Mouse (Mus musculus): ENCODE results near the gene Myrip. TPM values are rescaled to one million over a fixed set of nuclear protein-coding genes. Genes with fewer than 3 reads are reported as not detected.
A peak's percentile ranks its signal among the peaks of the same experiment; 100 is the strongest.
"Not testable (repeated sequence)": the region's sequence is repeated elsewhere in the genome, so short reads cannot be mapped to it uniquely, and the experiment has no call there.

Gene Myrip
- polyA plus RNA-seq, 1 experiment from 2014 or later = 2.2 TPM

GRCm38 (mm10) chr9:120377726-120378125 lies 76.4 kb downstream of the Myrip start:
- WGBS = 26% methylated on average over 11 of the region's 11 CpGs

DNA sequence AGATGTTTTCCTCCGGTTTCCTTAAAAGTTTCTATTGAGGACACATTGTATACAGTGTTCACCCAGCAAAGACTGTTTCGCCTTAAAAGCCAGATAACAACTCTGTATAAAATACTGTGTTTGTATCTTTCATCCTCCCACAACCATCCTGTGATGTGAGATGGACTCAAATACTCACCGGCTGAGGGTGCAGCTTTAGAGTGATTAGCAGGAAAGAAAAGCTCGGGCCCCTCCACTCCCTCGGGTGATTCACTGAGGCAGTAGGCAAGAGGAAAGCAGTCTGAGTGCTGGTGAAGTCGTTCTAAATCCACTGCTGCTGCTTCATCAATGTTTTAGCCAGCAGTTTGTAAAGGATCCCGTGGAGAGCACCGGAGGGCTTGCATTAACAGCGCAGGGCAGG lies 93.9 kb downstream of the Myrip start:
- no peaks in the 10 kb centered on the region for H3K27me3 ChIP-seq (replicated peaks; ENCODE audit: control insufficient read depth, insufficient read depth, low read length)

More at GRCm38 (mm10) chr9:120377726-120378125, 76.4 kb downstream of the Myrip start:
- Histone ChIP-seq H3K4me3 (ENCODE audit: low read depth, low read length) (no peak overlapping the region), H3K27me3 (replicated peaks; ENCODE audit: control insufficient read depth, insufficient read depth, low read length) (no peaks in the 10 kb centered on the region), H3K36me3 (ENCODE audit: control insufficient read depth, insufficient read depth, low read length) (no peaks in the 10 kb centered on the region), H3K9ac (ENCODE audit: low read length) (no peak overlapping the region), H3K4me2 (ENCODE audit: low read length) (no peak overlapping the region), H3K9me3 (ENCODE audit: control insufficient read depth, low read length) (no peaks in the 10 kb centered on the region), H3K4me1 (replicated peaks; ENCODE audit: control insufficient read depth, insufficient read depth, low read length) (no peaks in the 10 kb centered on the region), H3K27ac (ENCODE audit: low read depth) (no peak overlapping the region)
- DNase-seq (ENCODE audit: low spot score) (peak; percentile 75), ATAC-seq (replicated peaks; ENCODE audit: low FRiP score, low TSS enrichment, low read depth) (no peak; the same call in 1 of the 2 replicates)

GRCm38 (mm10) chr9:120396579-120397185 lies 95.4 kb downstream of the Myrip start:
- no peak overlapping the region for H3K4me2 ChIP-seq (ENCODE audit: low read length)
- no peak for ATAC-seq (replicated peaks; ENCODE audit: low FRiP score, low TSS enrichment, low read depth)
- no peaks in the 10 kb centered on the region for H3K9me3 ChIP-seq (ENCODE audit: control insufficient read depth, low read length)
- no peak for DNase-seq (ENCODE audit: low spot score)
- no peak overlapping the region for H3K9ac ChIP-seq (ENCODE audit: low read length)
- no peak overlapping the region for H3K27ac ChIP-seq (ENCODE audit: low read depth)
- H3K27me3 ChIP-seq (replicated peaks; ENCODE audit: control insufficient read depth, insufficient read depth, low read length) = no peaks in the 10 kb centered on the region
- no peaks in the 10 kb centered on the region for H3K4me1 ChIP-seq (replicated peaks; ENCODE audit: control insufficient read depth, insufficient read depth, low read length)
- WGBS = 91% methylated on average over 7 of the region's 7 CpGs
- no peaks in the 10 kb centered on the region for H3K36me3 ChIP-seq (ENCODE audit: control insufficient read depth, insufficient read depth, low read length)
- no peak overlapping the region for H3K4me3 ChIP-seq (ENCODE audit: low read depth, low read length)

More for the DNA sequence above, 93.9 kb downstream of the Myrip start:
- Histone ChIP-seq H3K4me3 (ENCODE audit: low read depth, low read length) (no peak overlapping the region), H3K4me1 (replicated peaks; ENCODE audit: control insufficient read depth, insufficient read depth, low read length) (no peaks in the 10 kb centered on the region), H3K9ac (ENCODE audit: low read length) (no peak overlapping the region), H3K36me3 (ENCODE audit: control insufficient read depth, insufficient read depth, low read length) (no peaks in the 10 kb centered on the region), H3K4me2 (ENCODE audit: low read length) (no peak overlapping the region), H3K9me3 (ENCODE audit: control insufficient read depth, low read length) (no peaks in the 10 kb centered on the region), H3K27ac (ENCODE audit: low read depth) (no peak overlapping the region)
- ATAC-seq (replicated peaks; ENCODE audit: low FRiP score, low TSS enrichment, low read depth) = no peak
- DNase-seq (ENCODE audit: low spot score) = no peak
- 30% methylated on average over 9 of the region's 9 CpGs for WGBS

DNA sequence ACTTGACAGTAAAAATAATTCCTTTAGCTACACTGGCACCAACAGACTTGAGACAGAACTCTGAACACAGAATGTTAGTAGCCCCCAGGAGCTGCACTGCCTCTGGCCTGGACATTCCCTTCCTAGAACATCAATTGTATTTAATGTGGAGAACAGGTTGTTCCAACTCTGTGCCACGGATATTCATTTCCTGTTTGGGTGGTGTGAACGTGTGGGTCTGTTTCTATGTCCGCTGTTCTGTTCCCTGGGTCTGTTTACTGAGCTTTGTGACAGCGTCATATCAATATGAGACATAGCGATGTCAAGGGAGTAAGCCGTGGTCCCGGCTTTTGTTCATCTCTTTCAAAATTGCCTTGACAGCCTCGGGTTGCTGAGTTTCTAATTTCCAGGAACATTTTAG lies 97.0 kb downstream of the Myrip start:
- WGBS = 82% methylated on average over 8 of the region's 8 CpGs

GRCm38 (mm10) chr9:120399537-120399936 lies 98.2 kb downstream of the Myrip start:
- not testable (repeated sequence) for H3K36me3 ChIP-seq (ENCODE audit: control insufficient read depth, insufficient read depth, low read length); ATAC-seq (replicated peaks; ENCODE audit: low FRiP score, low TSS enrichment, low read depth); H3K4me1 ChIP-seq (replicated peaks; ENCODE audit: control insufficient read depth, insufficient read depth, low read length); H3K4me3 ChIP-seq (ENCODE audit: low read depth, low read length); H3K27ac ChIP-seq (ENCODE audit: low read depth); H3K27me3 ChIP-seq (replicated peaks; ENCODE audit: control insufficient read depth, insufficient read depth, low read length); H3K9ac ChIP-seq (ENCODE audit: low read length); H3K9me3 ChIP-seq (ENCODE audit: control insufficient read depth, low read length); H3K4me2 ChIP-seq (ENCODE audit: low read length); DNase-seq (ENCODE audit: low spot score)
- 79% methylated on average over 2 of the region's 2 CpGs for WGBS

More for the DNA sequence above, 97.0 kb downstream of the Myrip start:
- no peaks in the 10 kb centered on the region for H3K36me3 ChIP-seq (ENCODE audit: control insufficient read depth, insufficient read depth, low read length)
- no peak for DNase-seq (ENCODE audit: low spot score)
- H3K9me3 ChIP-seq (ENCODE audit: control insufficient read depth, low read length) = no peaks in the 10 kb centered on the region
- no peak overlapping the region for H3K4me2 ChIP-seq (ENCODE audit: low read length)
- no peak for ATAC-seq (replicated peaks; ENCODE audit: low FRiP score, low TSS enrichment, low read depth)
- no peaks in the 10 kb centered on the region for H3K27me3 ChIP-seq (replicated peaks; ENCODE audit: control insufficient read depth, insufficient read depth, low read length)
- no peak overlapping the region for H3K27ac ChIP-seq (ENCODE audit: low read depth)
- no peak overlapping the region for H3K4me3 ChIP-seq (ENCODE audit: low read depth, low read length)
- no peak overlapping the region for H3K9ac ChIP-seq (ENCODE audit: low read length)
- no peaks in the 10 kb centered on the region for H3K4me1 ChIP-seq (replicated peaks; ENCODE audit: control insufficient read depth, insufficient read depth, low read length)

DNA sequence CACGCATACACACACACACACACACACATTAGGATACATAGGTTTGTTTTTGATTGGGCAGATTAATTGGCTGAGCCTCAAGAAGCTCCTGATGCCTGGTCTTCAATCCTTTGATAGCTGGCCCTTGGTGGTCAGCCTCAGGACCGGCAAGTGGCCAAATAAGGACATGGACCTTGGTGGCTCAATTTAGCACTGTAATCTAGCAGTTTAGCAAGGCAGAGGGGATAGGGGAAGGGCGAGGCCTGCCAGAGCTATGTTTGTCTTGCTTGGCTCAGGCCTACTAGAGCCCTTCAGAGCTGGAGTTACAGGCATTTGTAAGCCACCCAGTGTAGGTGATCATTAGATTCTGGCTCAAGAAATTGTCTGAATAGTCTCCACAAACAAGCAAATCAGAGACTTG lies 101.1 kb downstream of the Myrip start:
- DNase-seq (ENCODE audit: low spot score) (no peak), ATAC-seq (replicated peaks; ENCODE audit: low FRiP score, low TSS enrichment, low read depth) (no peak)
- 62% methylated on average over 3 of the region's 3 CpGs for WGBS

DNA sequence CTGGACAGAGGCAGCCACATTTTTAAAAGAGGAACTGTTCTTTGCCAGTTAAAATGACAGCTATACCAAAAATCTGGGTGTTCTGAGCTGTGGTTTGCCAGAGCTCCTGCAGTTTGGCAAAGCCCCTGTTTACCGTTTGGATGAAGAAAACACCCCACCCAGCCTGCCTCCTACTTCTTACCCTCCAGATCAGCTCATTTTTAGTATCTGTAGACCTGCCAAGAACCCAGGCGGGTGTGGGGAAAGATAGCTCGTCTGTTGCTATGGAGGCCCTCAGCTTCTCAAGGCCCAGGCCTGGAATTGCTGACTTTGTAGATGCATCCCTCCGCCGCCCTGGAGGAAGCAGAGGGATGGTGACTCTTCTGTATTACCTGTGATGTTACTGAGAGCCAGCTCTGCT lies 102.3 kb downstream of the Myrip start:
- no peaks in the 10 kb centered on the region for H3K4me1 ChIP-seq (replicated peaks; ENCODE audit: control insufficient read depth, insufficient read depth, low read length)
- H3K9me3 ChIP-seq (ENCODE audit: control insufficient read depth, low read length) = no peaks in the 10 kb centered on the region
- H3K27ac ChIP-seq (ENCODE audit: low read depth) = no peak overlapping the region
- 65% methylated on average over 5 of the region's 5 CpGs for WGBS
- H3K36me3 ChIP-seq (ENCODE audit: control insufficient read depth, insufficient read depth, low read length) = no peaks in the 10 kb centered on the region
- H3K27me3 ChIP-seq (replicated peaks; ENCODE audit: control insufficient read depth, insufficient read depth, low read length) = no peaks in the 10 kb centered on the region
- H3K9ac ChIP-seq (ENCODE audit: low read length) = no peak overlapping the region
- no peak overlapping the region for H3K4me2 ChIP-seq (ENCODE audit: low read length)
- ATAC-seq (replicated peaks; ENCODE audit: low FRiP score, low TSS enrichment, low read depth) (no peak), DNase-seq (ENCODE audit: low spot score) (no peak)
- H3K4me3 ChIP-seq (ENCODE audit: low read depth, low read length) = no peak overlapping the region

More for the DNA sequence above, 101.1 kb downstream of the Myrip start:
- Histone ChIP-seq H3K4me3 (ENCODE audit: low read depth, low read length) (no peak overlapping the region), H3K27ac (ENCODE audit: low read depth) (no peak overlapping the region), H3K36me3 (ENCODE audit: control insufficient read depth, insufficient read depth, low read length) (no peaks in the 10 kb centered on the region), H3K9ac (ENCODE audit: low read length) (no peak overlapping the region), H3K4me2 (ENCODE audit: low read length) (no peak overlapping the region), H3K27me3 (replicated peaks; ENCODE audit: control insufficient read depth, insufficient read depth, low read length) (no peaks in the 10 kb centered on the region), H3K4me1 (replicated peaks; ENCODE audit: control insufficient read depth, insufficient read depth, low read length) (no peaks in the 10 kb centered on the region), H3K9me3 (ENCODE audit: control insufficient read depth, low read length) (no peaks in the 10 kb centered on the region)

DNA sequence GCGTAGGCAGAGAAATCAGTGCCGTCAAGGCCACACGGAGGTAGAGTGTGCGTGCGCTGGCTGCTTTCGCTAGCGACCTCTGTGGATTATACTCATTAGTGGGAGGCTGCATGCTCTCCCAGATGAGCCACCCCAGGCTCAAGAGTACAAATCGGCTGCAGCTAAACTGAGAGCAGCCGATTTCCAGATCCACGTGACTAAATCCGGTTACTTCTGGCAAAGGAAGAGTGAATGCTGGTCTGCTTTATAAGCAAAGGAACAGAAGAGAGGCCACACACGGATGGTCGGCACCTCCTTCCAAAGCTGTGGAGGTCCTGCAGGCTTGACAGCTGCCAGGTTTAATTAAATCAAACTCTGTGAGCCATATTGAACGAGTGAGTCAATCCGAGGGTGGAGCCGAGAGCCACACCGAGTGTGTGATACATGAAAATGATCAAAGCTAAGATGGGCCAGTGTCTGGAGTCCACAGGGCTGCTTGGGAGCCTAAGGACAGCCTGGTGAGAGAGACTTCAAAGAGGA lies 108.4 kb downstream of the Myrip start:
- no peak overlapping the region for H3K4me3 ChIP-seq (ENCODE audit: low read depth, low read length)
- no peaks in the 10 kb centered on the region for H3K9me3 ChIP-seq (ENCODE audit: control insufficient read depth, low read length)
- H3K4me1 ChIP-seq (replicated peaks; ENCODE audit: control insufficient read depth, insufficient read depth, low read length) = no peaks in the 10 kb centered on the region
- no peak overlapping the region for H3K27ac ChIP-seq (ENCODE audit: low read depth)
- WGBS = 81% methylated on average over 17 of the region's 17 CpGs
- DNase-seq (ENCODE audit: low spot score) (no peak), ATAC-seq (replicated peaks; ENCODE audit: low FRiP score, low TSS enrichment, low read depth) (no peak)
- no peaks in the 10 kb centered on the region for H3K27me3 ChIP-seq (replicated peaks; ENCODE audit: control insufficient read depth, insufficient read depth, low read length)
- no peak overlapping the region for H3K4me2 ChIP-seq (ENCODE audit: low read length)
- no peak overlapping the region for H3K9ac ChIP-seq (ENCODE audit: low read length)
- H3K36me3 ChIP-seq (ENCODE audit: control insufficient read depth, insufficient read depth, low read length) = no peaks in the 10 kb centered on the region

- Histone ChIP-seq H3K36me3 (ENCODE audit: control insufficient read depth, insufficient read depth, low read length) (no peaks in the 10 kb centered on the region), H3K4me2 (ENCODE audit: low read length) (no peak overlapping the region), H3K9ac (ENCODE audit: low read length) (no peak overlapping the region), H3K27me3 (replicated peaks; ENCODE audit: control insufficient read depth, insufficient read depth, low read length) (no peaks in the 10 kb centered on the region), H3K27ac (ENCODE audit: low read depth) (no peak overlapping the region), H3K4me1 (replicated peaks; ENCODE audit: control insufficient read depth, insufficient read depth, low read length) (no peaks in the 10 kb centered on the region), H3K9me3 (ENCODE audit: control insufficient read depth, low read length) (no peaks in the 10 kb centered on the region), H3K4me3 (ENCODE audit: low read depth, low read length) (no peak overlapping the region)
- ATAC-seq (replicated peaks; ENCODE audit: low FRiP score, low TSS enrichment, low read depth) (no peak), DNase-seq (ENCODE audit: low spot score) (peak; percentile 73)
- WGBS = 35% methylated on average over 5 of the region's 5 CpGs
These were observed 109.1 kb downstream of the Myrip start for GRCm38 (mm10) chr9:120410421-120410820.
